Mouse (Mus musculus) embryonic facial prominence, embryonic 14.5 days (tissue): ENCODE measurements around the gene Lmo7. TPM values are rescaled to one million over a fixed set of nuclear protein-coding genes. Genes with fewer than 3 reads are reported as not detected.

Source experiments
- ATAC-seq: fragments of 200-750 bp; cut with Nextera tagmentation; 2 replicates; pipeline ENCODE4 v1.8.0; 2017; ENCODE audit warnings: low read depth, moderate number of reproducible peaks, moderate TSS enrichment
- DNase-seq: peaks from one replicate; pipeline ENCODE4 v3.0.0-alpha.2; 2015; ENCODE audit warnings: low spot score
- H3K27ac ChIP-seq: fragments of 300-500 bp; sonication (generic); replicated peaks from 2 replicates; pipeline ENCODE4 v1.5.1; 2014; ENCODE audit warnings: low read depth, mild to moderate bottlenecking, low read length, moderate library complexity
- H3K27me3 ChIP-seq: fragments of 300-500 bp; sonication (generic); replicated peaks from 2 replicates; pipeline ENCODE4 v1.6.1; 2014; ENCODE audit warnings: low read length; ENCODE audit not compliant: control insufficient read depth, insufficient read depth
- H3K36me3 ChIP-seq: fragments of 300-500 bp; sonication (generic); 2 replicates; pipeline ENCODE4 v1.6.1; 2014; ENCODE audit warnings: low read length, mixed read lengths; ENCODE audit not compliant: control insufficient read depth, insufficient read depth
- H3K4me1 ChIP-seq: fragments of 300-500 bp; sonication (generic); 2 replicates; pipeline ENCODE4 v1.6.1; 2014; ENCODE audit warnings: antibody characterized with exemption, low read length; ENCODE audit not compliant: control insufficient read depth, insufficient read depth
- H3K4me2 ChIP-seq: fragments of 300-500 bp; sonication (generic); 2 replicates; pipeline ENCODE4 v1.6.1; 2014; ENCODE audit warnings: low read depth, mild to moderate bottlenecking, low read length, moderate library complexity, mixed read lengths
- H3K4me3 ChIP-seq: fragments of 300-500 bp; sonication (generic); 2 replicates; pipeline ENCODE4 v1.5.1; 2014; ENCODE audit warnings: low read depth, mild to moderate bottlenecking, low read length
- H3K9ac ChIP-seq: fragments of 300-500 bp; sonication (generic); 2 replicates; pipeline ENCODE4 v1.6.1; 2014; ENCODE audit warnings: low read depth, mild to moderate bottlenecking, low read length, moderate library complexity, mixed read lengths
- H3K9me3 ChIP-seq: fragments of 300-500 bp; sonication (generic); 2 replicates; pipeline ENCODE4 v1.6.1; 2016; ENCODE audit warnings: low read length; ENCODE audit not compliant: control insufficient read depth
- WGBS: fragments of 180-500 bp; shearing (Covaris S2); extraction: QIAGEN DNeasy Blood & Tissue Kit; methylation state at CpG from one replicate; pipeline ENCODE4 v1.1.7; 2014; 5-methylcytosine and 5-hydroxymethylcytosine counted together
- polyA plus RNA-seq: library from polyadenylated mRNA; unstranded; fragments of >200 nt; fragmentation: Nextera tagmentation; extraction: Ambion mirVana; gene quantifications from 2 replicates; pipeline ENCODE4 v1.2.1, GENCODE M21; 2014

The Lmo7 gene
- polyA plus RNA-seq, 1 experiment from 2014 or later = 35.8 TPM

GRCm38 (mm10) chr14:101737501-101737900, 7.7 kb downstream of the Lmo7 start:
- WGBS = 83% methylated on average over 4 of the region's 4 CpGs
- no peak overlapping the region for H3K9ac ChIP-seq
- H3K27me3 ChIP-seq = no peaks in the 10 kb centered on the region
- no peak for DNase-seq
- no peak for ATAC-seq
- H3K4me1 ChIP-seq = no peaks in the 10 kb centered on the region
- no peak overlapping the region for H3K4me2 ChIP-seq
- no peak overlapping the region for H3K27ac ChIP-seq
- H3K9me3 ChIP-seq = no peaks in the 10 kb centered on the region
- H3K36me3 ChIP-seq = no peaks in the 10 kb centered on the region
- H3K4me3 ChIP-seq = no peak overlapping the region

DNA sequence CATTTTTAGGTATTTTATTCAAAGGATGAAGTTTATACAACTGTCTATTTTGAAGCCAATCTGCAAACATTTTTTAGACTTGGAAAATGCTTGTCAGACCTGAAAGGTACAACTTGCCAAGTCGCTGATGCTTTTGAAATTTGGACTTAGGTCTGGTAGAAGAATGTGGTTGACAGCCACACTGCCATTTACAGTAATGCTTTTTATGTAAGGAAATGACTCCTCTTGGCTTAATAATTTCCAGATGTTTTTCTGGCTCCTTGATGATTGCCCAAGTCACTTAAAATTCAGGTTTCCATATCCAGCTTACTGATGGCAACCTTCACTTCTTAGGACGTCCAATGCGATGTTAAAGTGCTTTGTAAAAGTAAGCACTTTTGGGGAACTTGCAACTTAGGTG, 16.9 kb downstream of the Lmo7 start:
- 28% methylated on average over 3 of the region's 3 CpGs for WGBS
- Histone ChIP-seq H3K36me3 (no peaks in the 10 kb centered on the region), H3K4me1 (peaks cover 11% of the 10 kb centered on the region; the same call in 1 of the 2 replicates), H3K9ac (no peak overlapping the region), H3K27me3 (no peaks in the 10 kb centered on the region), H3K4me2 (no peak overlapping the region), H3K9me3 (no peaks in the 10 kb centered on the region), H3K4me3 (no peak overlapping the region), H3K27ac (peak overlapping the region; percentile 24; the same call in 1 of the 2 replicates)
- peak; percentile 15; the same call in 1 of the 2 replicates for ATAC-seq
- DNase-seq = peak; percentile 83

DNA sequence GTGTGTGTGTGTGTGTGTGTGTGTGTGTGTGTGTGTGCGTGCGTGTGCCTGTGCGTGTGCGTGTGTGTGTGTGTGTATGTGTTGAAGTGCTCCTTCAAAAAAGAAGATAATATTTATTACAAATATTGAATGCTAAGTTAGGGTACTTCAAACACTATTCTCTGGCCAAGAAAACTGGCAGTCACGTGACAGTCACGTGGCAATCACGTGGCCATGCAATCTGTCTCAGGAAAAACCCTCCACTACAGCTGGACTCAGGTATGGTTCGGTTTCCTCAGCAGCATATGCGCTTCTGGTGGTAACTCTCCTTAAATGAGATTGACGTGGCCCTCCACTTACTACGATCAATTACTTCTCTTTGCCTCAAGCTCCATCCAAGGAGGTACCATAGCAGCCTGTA, 18.1 kb downstream of the Lmo7 start:
- no peak for ATAC-seq
- no peak overlapping the region for H3K9ac ChIP-seq
- no peak overlapping the region for H3K27ac ChIP-seq
- no peak overlapping the region for H3K4me3 ChIP-seq
- peaks cover 11% of the 10 kb centered on the region; the same call in 1 of the 2 replicates for H3K4me1 ChIP-seq
- H3K9me3 ChIP-seq = no peaks in the 10 kb centered on the region
- H3K36me3 ChIP-seq = no peaks in the 10 kb centered on the region
- DNase-seq = no peak
- WGBS = 94% methylated on average over 11 of the region's 11 CpGs
- H3K27me3 ChIP-seq = no peaks in the 10 kb centered on the region
- no peak overlapping the region for H3K4me2 ChIP-seq

DNA sequence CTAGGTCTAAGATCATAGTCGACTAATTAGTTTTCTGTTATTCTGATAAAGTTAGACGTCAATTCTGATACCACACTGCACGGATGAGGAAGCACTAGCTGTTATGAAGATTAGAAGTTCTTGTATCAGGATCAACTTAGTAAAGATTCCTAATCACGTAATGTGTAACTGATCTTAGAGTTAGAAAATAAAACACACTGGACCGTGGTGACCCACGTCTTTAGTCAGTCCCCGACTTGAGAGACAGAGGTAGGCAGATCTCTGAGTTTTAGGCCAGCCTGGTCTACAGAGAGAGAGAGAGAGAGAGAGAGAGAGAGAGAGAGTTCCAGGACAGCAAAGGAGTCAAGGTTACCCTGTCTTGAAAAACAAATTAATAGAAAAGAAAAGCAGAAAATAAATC, 18.7 kb downstream of the Lmo7 start:
- DNase-seq = no peak
- Histone ChIP-seq H3K9me3 (no peaks in the 10 kb centered on the region), H3K4me2 (no peak overlapping the region), H3K27me3 (no peaks in the 10 kb centered on the region), H3K9ac (no peak overlapping the region), H3K27ac (no peak overlapping the region), H3K36me3 (no peaks in the 10 kb centered on the region), H3K4me3 (no peak overlapping the region), H3K4me1 (peaks cover 11% of the 10 kb centered on the region; the same call in 1 of the 2 replicates)
- ATAC-seq = no peak
- 83% methylated on average over 7 of the region's 7 CpGs for WGBS

GRCm38 (mm10) chr14:101750910-101751309, 21.2 kb downstream of the Lmo7 start:
- ATAC-seq (no peak), DNase-seq (no peak)
- Histone ChIP-seq H3K4me2 (no peak overlapping the region), H3K9ac (no peak overlapping the region), H3K4me1 (peaks cover 8% of the 10 kb centered on the region; the same call in 1 of the 2 replicates), H3K9me3 (no peaks in the 10 kb centered on the region), H3K36me3 (no peaks in the 10 kb centered on the region), H3K4me3 (no peak overlapping the region), H3K27me3 (no peaks in the 10 kb centered on the region), H3K27ac (no peak overlapping the region)
- WGBS = 77% methylated on average over 4 of the region's 4 CpGs

DNA sequence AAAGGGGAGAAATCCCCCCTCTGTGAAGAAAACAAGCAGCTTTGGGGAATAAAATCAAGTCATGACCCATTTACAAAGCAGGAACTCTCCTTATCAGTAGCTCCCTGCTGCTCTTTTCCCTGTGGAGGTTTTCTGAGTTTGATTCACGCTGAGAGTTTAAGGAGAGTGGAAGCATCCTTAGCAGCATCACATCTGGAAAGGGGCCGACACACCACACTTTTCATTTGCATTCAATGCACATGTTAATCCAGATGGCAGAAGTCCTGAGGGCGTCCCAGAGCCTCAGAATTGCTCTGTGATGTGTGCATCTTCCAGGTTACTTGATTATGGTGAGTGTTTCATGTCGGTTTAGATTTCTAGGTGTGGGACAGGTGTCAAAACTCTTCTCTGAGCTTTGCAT, 25.7 kb downstream of the Lmo7 start:
- Histone ChIP-seq H3K36me3 (no peaks in the 10 kb centered on the region), H3K9me3 (no peaks in the 10 kb centered on the region), H3K4me1 (no peaks in the 10 kb centered on the region), H3K27me3 (no peaks in the 10 kb centered on the region), H3K27ac (no peak overlapping the region), H3K4me3 (no peak overlapping the region), H3K4me2 (no peak overlapping the region), H3K9ac (no peak overlapping the region)
- ATAC-seq = no peak
- 28% methylated on average over 4 of the region's 4 CpGs for WGBS
- DNase-seq = no peak

DNA sequence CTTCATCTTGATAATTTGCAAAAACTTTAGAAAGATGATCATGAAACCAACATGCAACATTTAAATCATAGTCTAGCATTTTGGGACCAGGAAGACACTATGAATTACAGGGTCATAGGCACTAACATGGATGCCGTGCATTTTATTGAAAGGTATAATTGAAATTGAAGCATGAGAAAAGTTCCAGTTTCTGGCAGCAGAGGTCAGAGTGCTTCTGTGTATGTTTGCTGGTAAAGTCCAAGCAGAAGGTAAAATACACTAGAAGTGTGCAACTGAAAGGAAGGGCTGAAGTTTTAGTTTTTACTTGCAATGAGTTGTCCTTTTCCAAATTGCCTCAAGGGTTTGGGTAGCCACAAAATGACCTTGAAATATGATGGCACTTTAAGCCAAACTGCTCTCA, 32.5 kb downstream of the Lmo7 start:
- DNase-seq (peak; percentile 47), ATAC-seq (no peak; the same call in 1 of the 2 replicates)
- H3K27ac ChIP-seq = no peak overlapping the region
- no peaks in the 10 kb centered on the region for H3K9me3 ChIP-seq
- no peaks in the 10 kb centered on the region for H3K4me1 ChIP-seq
- no peaks in the 10 kb centered on the region for H3K27me3 ChIP-seq
- H3K36me3 ChIP-seq = no peaks in the 10 kb centered on the region
- WGBS = 24% methylated on average over 1 of the region's 1 CpGs
- no peak overlapping the region for H3K4me3 ChIP-seq
- no peak overlapping the region for H3K9ac ChIP-seq
- H3K4me2 ChIP-seq = no peak overlapping the region

DNA sequence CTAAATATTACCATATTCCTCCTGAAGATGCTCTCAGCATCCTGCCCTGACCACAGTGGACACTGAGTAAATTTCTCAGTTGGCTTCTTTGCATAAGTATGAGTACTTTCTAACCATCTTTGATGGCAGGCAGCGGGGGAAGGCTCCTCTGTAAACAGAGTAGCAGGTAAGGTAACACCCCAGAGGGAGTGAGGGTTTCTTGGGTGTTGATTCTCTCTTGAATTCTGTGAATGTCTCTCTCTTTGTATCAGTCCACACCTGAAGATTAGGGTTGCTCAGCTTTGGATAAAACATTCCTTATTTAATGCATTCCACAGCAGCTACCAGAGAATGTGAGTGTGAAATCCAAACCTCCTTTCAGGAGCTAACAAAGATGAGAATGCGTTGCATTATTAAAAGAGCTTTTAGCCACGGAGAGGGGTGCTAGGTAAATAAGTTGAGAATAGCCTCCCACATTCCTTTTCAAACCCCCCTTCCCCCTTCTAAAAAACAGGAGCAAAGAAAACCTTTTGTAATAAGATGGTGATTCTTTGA, 34.1 kb downstream of the Lmo7 start:
- no peak overlapping the region for H3K27ac ChIP-seq
- ATAC-seq (peak; percentile 92), DNase-seq (peak; percentile 52)
- no peaks in the 10 kb centered on the region for H3K27me3 ChIP-seq
- no peak overlapping the region for H3K4me2 ChIP-seq
- H3K4me3 ChIP-seq = no peak overlapping the region
- no peaks in the 10 kb centered on the region for H3K4me1 ChIP-seq
- no peaks in the 10 kb centered on the region for H3K36me3 ChIP-seq
- H3K9ac ChIP-seq = no peak overlapping the region
- WGBS = 29% methylated on average over 3 of the region's 3 CpGs
- no peaks in the 10 kb centered on the region for H3K9me3 ChIP-seq

- no peak overlapping the region for H3K9ac ChIP-seq
These were observed 41.6 kb downstream of the Lmo7 start for GRCm38 (mm10) chr14:101771336-101771735.

More at GRCm38 (mm10) chr14:101771336-101771735, 41.6 kb downstream of the Lmo7 start:
- Histone ChIP-seq H3K27me3 (no peaks in the 10 kb centered on the region), H3K36me3 (no peaks in the 10 kb centered on the region), H3K9me3 (no peaks in the 10 kb centered on the region), H3K4me3 (no peak overlapping the region), H3K4me1 (no peaks in the 10 kb centered on the region), H3K4me2 (no peak overlapping the region), H3K27ac (no peak overlapping the region)
- ATAC-seq = no peak
- WGBS = 57% methylated on average over 5 of the region's 5 CpGs
- DNase-seq = no peak
